Mouse (Mus musculus): ENCODE measurements around the gene Nxpe3. TPM values are rescaled to one million over a fixed set of nuclear protein-coding genes. Genes with fewer than 3 reads are reported as not detected.
"Not testable (repeated sequence)": the region's sequence is repeated elsewhere in the genome, so short reads cannot be mapped to it uniquely, and the experiment has no call there.

The Nxpe3 gene
- total RNA-seq, 2 experiments from 2014 or later, result 5.6 to 6.2 TPM

DNA sequence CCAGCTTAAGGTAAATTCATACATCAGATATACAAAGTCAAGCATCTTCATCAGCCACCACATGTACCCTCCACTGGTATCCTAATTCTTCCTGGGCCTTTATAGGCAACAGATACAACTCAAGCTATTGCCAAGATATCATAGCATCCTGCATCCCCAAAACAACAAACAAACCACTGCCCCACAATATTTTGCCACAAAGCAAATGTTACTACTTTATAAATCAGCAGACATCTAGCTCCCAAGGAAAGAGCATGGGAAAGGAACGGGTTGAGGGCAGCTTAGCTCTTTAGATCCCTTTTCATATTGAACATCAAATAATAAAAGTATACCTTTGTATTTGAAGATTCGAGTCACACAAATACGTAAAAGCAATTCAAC, 57.0 kb downstream of the Nxpe3 start:
- DNase-seq, result no peak

DNA sequence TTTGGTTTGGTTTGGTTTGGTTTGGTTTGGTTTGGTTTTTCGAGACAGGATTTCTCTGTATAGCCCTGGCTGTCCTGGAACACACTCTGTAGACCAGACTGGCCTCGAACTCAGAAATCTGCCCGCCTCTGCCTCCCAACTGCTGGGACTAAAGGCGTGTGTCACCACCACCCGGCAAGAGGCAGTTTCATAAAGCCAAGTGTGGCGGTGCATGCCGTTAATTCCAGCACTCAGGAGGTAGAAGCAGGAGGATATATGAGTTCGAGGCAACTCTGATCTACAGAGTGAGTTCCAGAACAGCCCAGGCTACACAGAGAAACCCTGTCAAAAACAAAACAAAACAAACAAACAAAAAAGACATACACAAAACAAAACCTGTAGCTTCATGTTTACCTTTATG, 57.4 kb downstream of the Nxpe3 start:
- DNase-seq; intact Hi-C loops (cut with DNase I): not testable (repeated sequence)

More for the DNA sequence above, 57.0 kb downstream of the Nxpe3 start:
- intact Hi-C loops (cut with DNase I), result no loop called here

DNA sequence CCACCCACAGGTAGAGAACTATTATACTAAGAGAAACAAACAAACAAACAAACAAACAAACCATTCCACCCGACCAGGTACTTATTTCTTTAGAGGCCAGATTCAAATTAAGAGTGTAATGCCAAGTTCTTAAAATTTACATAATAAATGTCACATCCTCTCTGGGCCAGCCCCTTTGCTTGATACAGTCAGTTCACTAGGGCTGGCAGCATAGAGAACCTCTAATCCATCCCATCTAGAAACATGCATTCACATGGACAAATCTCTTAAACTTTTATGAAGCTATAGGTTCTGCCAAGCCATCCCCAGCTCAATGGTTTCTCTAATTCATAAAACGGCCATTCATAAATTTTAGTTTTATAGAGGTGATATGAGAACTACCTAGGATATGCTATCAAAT, 57.9 kb downstream of the Nxpe3 start:
- intact Hi-C loops (cut with DNase I), result no loop called here
- DNase-seq, result no peak

DNA sequence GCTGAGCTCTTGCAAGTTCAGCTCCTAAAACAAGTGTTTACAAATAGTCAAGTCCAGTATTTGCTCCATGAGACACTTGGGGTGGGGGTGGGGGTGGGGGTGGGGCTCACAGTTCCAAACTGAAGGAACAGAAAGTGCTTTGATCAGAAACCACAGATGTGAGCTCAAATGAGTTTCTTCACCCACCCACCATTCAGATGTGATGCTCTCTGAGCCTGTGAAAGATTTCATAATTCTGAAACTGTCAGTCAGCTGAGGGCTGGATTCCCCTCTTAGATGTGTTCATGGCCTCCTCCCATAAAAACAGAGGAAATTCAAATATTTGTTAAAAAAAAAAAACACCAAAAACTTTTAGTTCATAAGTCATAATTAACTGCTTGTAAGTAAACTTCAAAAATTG, 59.3 kb downstream of the Nxpe3 start:
- DNase-seq, result no peak
- intact Hi-C loops (cut with DNase I), result no loop called here

DNA sequence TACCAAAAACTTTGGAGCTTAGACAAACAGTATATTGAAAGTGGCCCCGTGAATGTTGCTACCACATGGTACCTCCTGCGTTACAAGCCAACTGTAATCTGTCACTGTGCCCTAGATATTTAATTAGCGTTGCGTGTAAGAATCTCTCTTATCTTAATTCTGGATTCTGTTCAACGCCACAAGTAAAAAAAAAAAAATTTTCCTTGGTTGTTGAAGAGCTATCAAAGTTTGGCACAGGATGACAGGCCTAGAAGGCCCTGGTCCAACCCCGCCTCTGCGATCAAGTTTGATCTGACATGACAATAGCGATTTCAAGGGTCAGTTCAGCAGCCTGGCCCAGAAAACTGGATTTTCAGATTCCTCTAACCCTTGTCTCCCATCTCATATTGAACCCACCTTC, 62.5 kb downstream of the Nxpe3 start:
- intact Hi-C loops (cut with DNase I), result no loop called here
- no peak for DNase-seq

DNA sequence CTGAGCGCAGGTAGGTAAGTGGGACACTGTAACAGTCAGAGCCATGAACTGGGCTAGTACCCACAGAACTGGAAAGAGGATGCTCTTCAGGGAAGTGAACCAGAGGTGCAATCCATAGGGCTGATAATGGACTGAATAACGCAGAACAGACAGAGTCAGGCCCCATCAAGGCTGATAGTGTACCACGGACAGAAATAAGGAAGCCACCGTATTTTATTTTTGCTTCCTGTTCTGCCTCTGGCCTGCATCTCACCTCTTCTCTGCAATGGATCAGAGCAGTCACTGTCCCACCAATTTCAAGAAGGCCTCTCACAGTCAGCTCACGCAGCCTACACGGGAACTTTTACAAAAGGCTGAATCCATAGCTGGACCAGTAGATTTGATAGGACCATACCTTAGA, 63.0 kb downstream of the Nxpe3 start:
- intact Hi-C loops (cut with DNase I), result no loop called here
- no peak for DNase-seq

DNA sequence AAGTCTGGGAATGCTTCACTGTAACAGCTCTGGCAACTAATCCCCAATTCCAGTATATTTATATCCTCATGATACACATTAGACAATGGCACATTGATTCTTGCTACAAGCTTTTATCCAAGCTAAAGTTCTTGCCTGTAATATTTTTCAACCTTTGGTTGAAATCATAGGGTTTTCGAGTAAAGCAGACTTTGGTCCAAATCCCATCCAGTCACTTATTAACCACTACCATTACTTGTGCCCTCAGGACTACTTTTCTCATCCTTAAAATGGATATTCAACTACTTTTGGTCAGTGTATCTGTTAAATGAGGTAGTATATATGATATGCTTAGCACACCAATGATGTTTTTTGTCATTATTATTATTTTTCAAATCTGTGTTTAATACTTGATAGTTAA, 63.6 kb downstream of the Nxpe3 start:
- intact Hi-C loops (cut with DNase I), result no loop called here
- no peak for DNase-seq

DNA sequence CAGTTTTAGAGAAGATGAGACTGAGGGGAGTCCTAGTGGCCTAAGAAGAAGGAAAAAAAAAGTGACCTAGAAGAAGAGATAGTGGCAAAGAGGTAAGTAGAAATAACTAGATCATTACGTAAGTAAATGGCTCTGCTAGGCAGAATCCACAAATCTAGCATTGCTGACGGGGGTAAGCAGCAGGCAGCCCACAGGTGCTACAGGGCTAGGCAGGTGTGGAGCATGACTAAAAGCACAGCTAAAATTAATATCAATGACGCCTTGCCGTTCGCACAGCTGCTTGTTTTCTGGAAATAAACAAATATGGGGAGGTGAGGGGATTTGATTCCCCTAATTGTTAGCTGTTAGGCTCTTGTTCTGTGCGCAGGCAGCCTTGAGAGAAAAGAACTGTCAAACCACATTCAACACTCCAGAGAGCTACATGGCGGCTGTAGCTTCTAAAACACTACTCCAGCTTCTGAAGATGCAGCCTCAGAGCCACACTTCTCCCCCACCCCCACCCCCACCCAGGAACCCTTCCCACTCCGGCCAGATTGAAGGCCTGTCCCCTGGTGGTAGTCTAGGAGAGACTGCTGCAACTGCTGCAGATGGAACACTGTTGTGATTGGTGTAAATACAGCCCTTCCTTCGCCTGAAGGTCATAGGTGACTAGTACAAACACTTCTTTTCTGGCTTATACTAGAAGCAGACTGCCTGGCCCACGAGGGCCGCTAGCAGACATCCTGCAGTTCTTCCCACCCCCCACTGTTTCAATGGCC, 71.5 kb downstream of the Nxpe3 start:
- no peak for DNase-seq
- intact Hi-C loops (cut with DNase I), result no loop called here

DNA sequence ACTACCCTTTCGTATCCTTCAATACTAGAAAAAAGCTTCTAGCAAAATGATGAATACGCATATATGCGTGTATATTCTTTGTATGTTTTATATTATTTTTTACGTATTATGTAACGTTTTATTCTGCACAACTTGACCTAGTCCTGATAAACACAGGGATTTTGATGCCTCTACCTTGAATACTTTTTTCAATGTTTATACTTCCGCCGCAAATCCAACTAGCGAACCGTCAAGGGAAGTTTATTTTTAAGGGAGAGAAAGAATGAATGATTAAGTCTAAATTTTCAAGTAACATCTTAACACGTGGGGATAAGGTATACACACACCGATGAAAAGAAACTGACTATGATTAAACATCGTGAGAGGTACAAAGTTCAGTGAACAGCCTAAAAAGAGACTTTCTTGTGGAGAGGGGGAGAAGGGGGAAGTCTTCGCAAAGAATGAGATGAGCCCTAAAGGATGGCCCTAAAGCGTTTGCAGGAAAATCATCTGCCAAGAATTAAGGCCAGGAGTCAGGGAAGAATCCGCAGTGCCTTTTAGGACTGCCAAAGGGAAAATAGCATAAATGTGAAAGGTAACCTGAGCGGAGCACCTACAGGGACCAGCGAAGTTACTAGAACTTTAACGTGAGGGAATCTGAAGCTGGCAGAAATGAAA, 72.2 kb downstream of the Nxpe3 start:
- DNase-seq, result no peak
- intact Hi-C loops (cut with DNase I), result no loop called here

DNA sequence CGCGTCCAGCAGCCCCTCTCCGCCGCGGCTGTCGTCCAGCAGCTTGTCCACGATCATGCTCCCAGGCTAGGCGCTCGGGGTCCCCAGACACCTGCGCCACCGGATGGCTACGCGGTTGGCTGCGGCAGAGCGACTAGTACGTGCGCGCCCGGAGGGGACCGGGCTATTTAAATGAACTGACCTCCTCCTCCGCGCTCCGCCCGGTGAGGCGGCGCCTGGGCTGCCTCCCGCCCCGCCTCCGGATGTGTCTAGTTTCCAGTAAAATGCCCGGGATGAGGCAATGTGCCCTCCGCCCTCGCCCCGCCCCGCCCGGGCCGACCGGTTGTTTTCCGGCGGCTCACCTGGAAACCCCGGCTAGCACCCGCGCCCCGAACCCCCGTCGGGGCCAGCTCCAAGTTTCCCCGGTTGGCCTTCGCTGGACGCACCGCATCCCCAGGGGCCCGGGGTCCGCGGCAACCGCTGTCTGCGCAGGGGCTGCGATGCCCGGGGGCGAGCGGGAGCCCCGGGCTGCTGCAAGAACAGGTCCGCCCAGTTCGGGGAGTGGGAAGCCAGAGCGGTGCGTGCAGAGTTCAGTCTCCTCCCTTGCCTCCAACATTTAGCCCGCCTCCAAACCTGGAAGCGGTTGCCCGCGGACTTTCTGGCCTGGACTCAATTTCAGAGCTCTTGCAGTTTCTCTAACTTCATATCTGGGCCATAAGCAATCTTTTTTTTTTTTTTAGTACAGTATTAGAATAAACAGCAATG, 72.9 kb downstream of the Nxpe3 start:
- intact Hi-C loops (cut with DNase I), result no loop called here
- peak; percentile 88 for DNase-seq

DNA sequence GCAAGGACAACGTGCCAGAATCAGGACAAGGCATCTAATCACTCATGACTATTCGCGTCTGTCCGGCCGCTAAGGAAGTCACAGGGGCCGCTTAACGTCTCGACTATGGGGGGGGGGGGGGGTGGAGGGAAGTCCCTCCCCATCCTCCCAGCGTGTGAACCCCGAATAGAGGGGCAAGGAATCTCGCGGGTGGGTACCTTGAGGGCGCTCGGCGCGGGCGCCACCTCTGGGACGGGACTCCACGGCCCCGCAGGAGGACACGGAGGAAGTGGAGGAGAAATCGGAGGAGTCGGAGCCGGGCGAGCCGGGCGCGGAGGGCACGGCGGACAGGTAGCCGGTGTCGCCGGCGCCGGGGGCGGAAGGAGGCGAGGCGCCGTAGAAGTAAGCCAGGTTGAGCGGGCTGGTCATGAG, 73.5 kb downstream of the Nxpe3 start:
- DNase-seq, result peak; percentile 15
- intact Hi-C loops (cut with DNase I), result no loop called here

DNA sequence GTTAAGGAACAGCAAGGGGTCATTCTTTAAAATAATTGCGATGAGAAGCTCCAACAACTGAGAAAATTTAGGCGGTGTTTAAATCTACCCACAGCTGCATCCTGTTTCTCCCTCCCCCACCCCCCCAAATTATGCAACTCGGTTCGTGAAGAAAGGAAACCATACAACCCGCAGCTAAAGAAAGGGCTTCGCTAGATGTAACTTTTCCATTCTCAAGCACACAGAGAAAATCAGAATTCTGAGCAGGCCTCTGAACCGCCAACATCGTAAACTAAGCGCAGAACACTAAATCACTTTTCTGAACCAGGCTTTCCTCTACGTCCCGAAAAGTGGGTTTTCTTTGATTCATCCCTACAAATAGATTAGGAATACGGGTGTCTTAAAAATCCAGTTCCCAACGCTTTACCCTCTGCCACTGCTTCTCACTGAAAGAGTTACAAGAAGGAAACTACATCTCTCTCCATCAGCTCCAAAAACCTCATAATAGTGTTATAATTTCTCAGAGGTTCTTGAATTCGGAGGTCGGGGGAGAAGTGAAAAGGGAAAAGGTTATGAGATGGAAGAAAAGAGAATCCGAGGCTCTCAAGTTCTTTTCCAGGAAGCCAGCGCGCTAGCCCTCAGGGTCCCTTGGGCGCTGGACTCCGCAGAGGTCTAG, 74.0 kb downstream of the Nxpe3 start:
- intact Hi-C loops (cut with DNase I), result no loop called here
- no peak for DNase-seq

DNA sequence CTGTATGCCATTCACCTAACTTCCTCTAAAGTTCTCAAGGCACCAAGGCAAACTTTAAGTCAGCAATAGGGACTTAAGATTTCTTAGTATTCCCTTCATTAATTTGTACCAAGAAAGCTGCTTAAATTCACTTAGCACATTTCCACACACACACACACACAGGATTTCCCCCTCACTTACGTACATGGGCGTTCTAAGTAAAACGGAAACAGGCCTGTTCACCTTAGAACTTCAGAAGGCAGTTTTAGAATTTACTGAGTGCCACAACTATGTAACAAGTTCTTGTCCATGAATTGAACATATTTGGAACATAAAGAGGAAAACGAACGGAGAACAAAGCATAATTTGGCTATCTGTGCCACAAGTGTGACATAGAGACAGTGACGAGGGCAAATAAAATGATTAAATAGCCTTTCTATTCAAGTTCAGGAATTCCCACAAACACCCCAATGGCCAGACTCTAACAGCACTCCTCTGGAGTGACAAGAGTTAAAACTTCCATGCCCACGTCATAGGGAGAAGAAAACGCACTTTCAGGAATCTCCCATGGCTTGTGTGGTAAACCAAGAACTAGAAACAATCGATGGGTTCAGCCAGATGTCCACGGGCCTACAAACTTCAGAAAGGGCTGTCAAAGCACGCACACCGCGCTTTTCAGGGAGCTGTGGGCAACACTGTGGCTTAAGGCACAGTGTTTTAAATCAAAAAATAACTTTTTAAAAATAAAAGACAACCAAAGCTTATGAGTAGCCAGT, 74.7 kb downstream of the Nxpe3 start:
- intact Hi-C loops (cut with DNase I), result no loop called here
- no peak for DNase-seq

DNA sequence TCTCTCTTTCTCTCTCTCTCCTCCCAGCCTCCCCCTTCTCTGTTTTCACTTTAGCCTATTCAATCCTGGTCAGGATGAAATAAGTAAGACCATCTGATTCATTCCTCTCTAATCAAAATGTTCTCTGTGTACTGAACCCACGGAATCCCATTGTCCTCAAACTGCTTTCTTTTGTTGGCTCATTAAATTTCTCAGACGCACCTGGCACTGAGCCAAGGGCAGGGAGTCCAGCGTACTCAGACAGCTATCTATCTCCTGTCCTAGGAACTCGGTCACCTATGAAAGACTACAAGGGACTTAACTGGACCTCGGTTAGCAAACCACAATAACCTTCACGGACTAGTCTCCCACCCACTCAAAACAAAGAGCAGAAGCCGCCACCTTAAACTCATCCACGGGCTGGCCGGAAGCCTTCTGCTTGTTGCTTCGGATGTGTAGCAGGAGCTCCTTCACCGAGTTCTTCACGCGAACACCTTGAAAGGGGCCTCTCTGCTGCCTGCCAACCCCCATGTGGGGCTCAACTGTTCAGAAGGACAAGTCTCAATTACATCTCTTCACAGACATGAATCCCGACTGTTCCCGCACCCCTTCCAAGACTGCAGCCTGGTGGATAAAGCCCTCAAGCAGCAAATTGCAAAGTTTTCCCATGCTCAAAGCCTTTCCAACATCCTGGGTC, 75.8 kb downstream of the Nxpe3 start:
- intact Hi-C loops (cut with DNase I), result no loop called here

DNA sequence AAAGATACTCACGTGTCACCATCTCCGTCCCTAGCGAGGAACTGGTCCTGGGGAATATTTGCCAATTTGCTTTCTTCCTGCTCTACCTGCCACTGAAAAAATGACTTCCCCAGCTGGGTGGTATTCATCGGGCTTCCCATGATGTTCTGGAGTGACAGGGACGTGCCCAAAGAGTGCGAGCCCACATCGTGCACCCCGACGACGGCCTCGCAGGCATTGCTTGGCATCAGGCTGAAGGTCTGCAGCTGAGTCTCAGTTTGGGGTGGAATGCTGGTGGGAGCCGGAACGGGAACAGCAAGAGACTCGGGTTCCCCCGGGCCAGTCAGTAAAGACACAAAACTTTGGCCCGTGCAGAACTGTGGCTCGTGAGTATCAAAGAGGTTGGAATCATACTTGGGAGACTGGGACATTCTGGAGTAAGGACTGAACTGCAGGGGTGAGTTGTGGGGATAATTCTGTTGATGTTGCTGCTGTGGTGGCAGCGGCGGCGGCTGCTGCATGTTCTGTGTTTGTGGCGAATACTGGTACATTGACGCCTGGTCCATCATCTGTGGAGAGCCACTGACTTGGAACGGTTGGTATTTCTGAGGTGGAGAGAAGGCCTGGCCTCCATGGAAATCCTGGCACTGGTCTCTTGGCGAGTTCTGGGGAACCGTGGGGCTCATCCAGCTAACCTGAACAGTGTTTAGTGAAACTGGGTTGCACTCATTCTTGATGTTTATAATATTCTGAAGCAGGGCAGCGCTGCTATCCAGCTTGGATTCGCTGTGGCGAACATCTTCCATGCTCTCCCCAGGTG, 77.2 kb downstream of the Nxpe3 start:
- DNase-seq, result no peak
- intact Hi-C loops (cut with DNase I), result no loop called here

More for the DNA sequence above, 75.8 kb downstream of the Nxpe3 start:
- peak; percentile 21 for DNase-seq

DNA sequence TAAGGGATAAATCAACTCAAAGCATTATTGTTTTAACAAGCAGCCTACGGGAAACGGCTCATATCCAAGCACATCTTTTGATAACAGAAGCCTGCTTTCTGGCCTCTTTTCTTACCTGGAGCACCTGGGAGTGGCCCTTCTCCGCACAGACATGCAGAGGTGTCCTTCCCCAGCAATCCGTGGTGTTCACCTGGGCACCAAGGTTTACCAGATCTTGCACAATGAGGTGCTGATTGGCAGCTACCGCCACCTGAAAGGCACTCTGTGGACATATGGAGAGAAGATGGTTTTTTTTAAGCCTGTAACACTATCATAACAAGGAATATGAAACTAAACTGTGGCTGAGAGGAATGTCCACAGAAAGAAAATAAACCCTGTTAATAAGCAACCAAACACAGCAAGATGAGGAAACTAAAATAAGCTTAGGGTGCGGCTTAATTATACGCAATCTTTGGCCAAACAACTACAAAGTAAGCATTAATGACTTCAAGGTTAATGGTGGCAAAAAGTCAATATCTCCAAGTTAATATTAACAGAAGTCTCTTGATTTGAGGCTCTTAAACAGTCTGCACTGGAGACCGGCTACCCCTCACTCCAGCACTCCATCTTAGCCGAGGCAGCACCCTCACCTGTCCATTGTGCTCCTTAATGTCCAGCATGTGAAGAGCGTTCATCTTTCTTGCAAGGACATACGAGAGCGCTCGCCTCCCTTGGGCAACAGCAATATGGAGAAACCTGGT, 78.7 kb downstream of the Nxpe3 start:
- no peak for DNase-seq
- intact Hi-C loops (cut with DNase I), result no loop called here

DNA sequence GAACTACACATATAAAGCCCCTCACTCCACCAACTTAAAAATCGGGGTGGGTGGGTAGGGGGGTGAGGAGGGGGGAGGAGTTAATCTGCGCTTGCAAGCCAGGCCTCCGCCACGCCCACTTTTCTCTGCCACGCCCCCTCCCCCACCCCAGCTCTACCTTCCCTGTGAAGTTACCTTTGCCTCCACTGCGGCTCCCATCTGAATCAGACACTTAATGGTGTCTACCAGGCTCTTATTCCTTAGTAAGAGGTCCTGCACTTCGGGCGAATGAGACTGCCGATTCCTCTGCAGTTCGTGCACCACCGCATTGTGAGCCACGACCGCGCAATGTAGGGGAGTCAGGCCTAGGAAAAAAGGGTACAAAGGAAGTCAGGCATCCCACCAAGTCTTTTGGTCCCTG, 79.6 kb downstream of the Nxpe3 start:
- DNase-seq, result no peak
- intact Hi-C loops (cut with DNase I), result no loop called here

DNA sequence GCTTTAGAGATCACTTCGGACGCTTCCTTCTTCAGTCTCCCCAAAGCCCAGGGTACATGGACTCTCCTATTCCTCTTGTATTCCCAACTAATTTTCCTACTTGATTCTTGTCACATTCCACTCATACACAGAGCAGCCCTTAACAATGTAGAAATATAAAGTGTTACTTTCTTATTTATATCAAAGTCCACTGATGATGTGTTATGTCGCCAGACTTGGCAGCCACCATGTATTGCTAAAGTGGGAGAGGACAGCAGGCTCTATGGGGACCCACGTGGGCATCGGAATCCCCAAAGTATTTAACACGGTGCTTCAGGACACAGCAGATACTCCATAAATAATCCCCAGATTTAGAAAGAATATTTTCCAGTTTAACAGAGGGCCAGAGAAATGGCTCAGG, 80.4 kb downstream of the Nxpe3 start:
- DNase-seq, result no peak
- intact Hi-C loops (cut with DNase I), result no loop called here

DNA sequence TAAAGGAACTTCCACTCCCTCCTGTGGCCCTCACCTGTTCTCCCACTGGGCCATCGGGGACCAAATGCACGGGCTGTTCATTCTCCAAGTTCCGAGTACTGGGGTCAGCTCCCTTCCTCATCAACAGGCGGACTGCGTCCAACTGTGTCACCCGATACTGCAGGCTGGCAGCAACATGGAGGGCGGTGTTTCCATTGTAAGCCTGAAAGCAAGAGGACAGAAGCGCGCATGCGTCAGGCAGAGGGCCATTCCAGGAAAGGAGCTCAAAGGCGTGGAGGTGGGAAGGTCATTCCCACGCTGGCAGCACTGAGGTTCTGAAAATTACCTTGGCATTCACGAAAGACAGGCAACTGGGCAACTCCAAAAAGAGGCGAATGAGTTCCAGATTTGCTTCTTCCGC, 81.2 kb downstream of the Nxpe3 start:
- no peak for DNase-seq
- intact Hi-C loops (cut with DNase I), result no loop called here

Measured in left cerebral cortex, postnatal 4 days (tissue).